12 mouse cellular contexts compared by ENCODE assay signal in the genomic region with DNA sequence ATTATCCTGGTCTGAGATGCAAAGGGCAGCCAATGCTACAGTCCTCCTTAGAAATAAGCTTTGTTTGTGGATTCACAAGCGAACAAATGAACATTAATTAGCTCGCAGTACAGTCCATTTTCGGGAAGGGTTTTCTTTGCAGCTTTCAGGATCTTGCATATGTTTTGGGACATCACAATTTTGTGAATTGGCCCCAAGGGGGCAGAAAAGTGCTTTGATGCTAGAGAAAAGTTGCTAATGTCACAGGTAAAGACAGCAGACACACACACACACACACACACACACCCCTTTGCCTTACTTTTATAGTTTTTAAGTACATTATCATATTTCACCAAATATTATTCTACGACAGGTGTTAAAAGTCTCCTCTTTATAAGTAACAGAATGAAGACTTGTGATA.
A peak's percentile ranks its signal among the peaks of the same experiment; 100 is the strongest.
DNase-seq lines count a peak whose midpoint lies in the region; ATAC-seq and TF ChIP-seq lines count a peak whose summit lies in the region.
"Had no signal": no experiment of that assay in that cellular context is flagged by ENCODE, and none has a peak within 500 bp of the region (broad histone marks: within the 10 kb centered on the region; RNA-seq: fewer than 3 reads in every experiment).

No protein-coding gene starts in this region.

- H3K36me3 ChIP-seq in liver, postnatal 0 days (replicated peaks; ENCODE audit: insufficient read depth, low read length), result no peaks in the 10 kb centered on the region
- H3K36me3 ChIP-seq in liver, embryonic 12.5 days, result no peaks in the 10 kb centered on the region
- H3K36me3 ChIP-seq in hindbrain, embryonic 16.5 days (ENCODE audit: control insufficient read depth, insufficient read depth, low read length), result no peaks in the 10 kb centered on the region
- H3K36me3 ChIP-seq: liver, embryonic 13.5 days; midbrain, embryonic 10.5 days had no signal

- ATAC-seq in liver, postnatal 0 days, result no peak
- no peak for ATAC-seq in liver, embryonic 12.5 days
- no peak for ATAC-seq in Patski
- ATAC-seq in hindbrain, embryonic 16.5 days, result no peak
- ATAC-seq: inflammation-experienced regulatory T-cells, adult 6 months had no signal

- WGBS in liver, postnatal 0 days (ENCODE audit: insufficient replicate concordance), result 78% methylated on average over 4 of the region's 4 CpGs
- 60% methylated on average over 4 of the region's 4 CpGs for WGBS in liver, embryonic 12.5 days (ENCODE audit: insufficient replicate concordance)
- WGBS in hindbrain, embryonic 16.5 days, result 68% methylated on average over 4 of the region's 4 CpGs

- H3K4me3 ChIP-seq in liver, postnatal 0 days (ENCODE audit: low read depth, low read length), result no peak overlapping the region
- H3K4me3 ChIP-seq in liver, embryonic 12.5 days, result no peak overlapping the region
- no peak overlapping the region for H3K4me3 ChIP-seq in hindbrain, embryonic 16.5 days (ENCODE audit: low read length)
- H3K4me3 ChIP-seq: liver, embryonic 13.5 days; midbrain, embryonic 10.5 days had no signal

- in situ Hi-C loops in Patski (cut with MboI; ENCODE audit: low pct_unique_long_range_greater_than_20kb), result loop anchor here (5.0 to 10.0 kb wide), 3 partner anchors 56 to 174 kb away; a partner anchor contains a TSS

- H3K27ac ChIP-seq in liver, postnatal 0 days (ENCODE audit: low read depth), result no peak overlapping the region
- H3K27ac ChIP-seq in liver, embryonic 12.5 days, result no peak overlapping the region
- no peak overlapping the region for H3K27ac ChIP-seq in hindbrain, embryonic 16.5 days (ENCODE audit: low read depth, low read length)
- H3K27ac ChIP-seq: liver, embryonic 13.5 days; midbrain, embryonic 10.5 days had no signal

- DNase-seq in heart, adult 8-10 months (ENCODE audit: low spot score), result peak; percentile 27
- no peak for DNase-seq in heart, postnatal 25 days (ENCODE audit: low spot score)
- DNase-seq in liver, postnatal 0 days, result no peak
- no peak for DNase-seq in Patski (ENCODE audit: low read depth, low spot score)
- DNase-seq in kidney, postnatal 14 days, result peak; percentile 34
- DNase-seq in spleen, postnatal 4 days (ENCODE audit: low spot score in 2 of 2), result no peak
- DNase-seq: layer of hippocampus, postnatal 36 days; liver, embryonic 13.5 days had no signal

- H3K9me3 ChIP-seq in liver, postnatal 0 days (ENCODE audit: low read length), result no peaks in the 10 kb centered on the region
- no peaks in the 10 kb centered on the region for H3K9me3 ChIP-seq in liver, embryonic 12.5 days (replicated peaks)
- no peaks in the 10 kb centered on the region for H3K9me3 ChIP-seq in hindbrain, embryonic 16.5 days (ENCODE audit: control insufficient read depth, low read length)
- H3K9me3 ChIP-seq: liver, embryonic 13.5 days; midbrain, embryonic 10.5 days had no signal

- H3K4me2 ChIP-seq in liver, postnatal 0 days (ENCODE audit: low read depth, low read length), result no peak overlapping the region
- H3K4me2 ChIP-seq in liver, embryonic 12.5 days, result no peak overlapping the region
- H3K4me2 ChIP-seq in hindbrain, embryonic 16.5 days (ENCODE audit: low read length), result no peak overlapping the region
- H3K4me2 ChIP-seq: liver, embryonic 13.5 days had no signal

- H3K27me3 ChIP-seq in liver, postnatal 0 days (ENCODE audit: insufficient read depth, low read length), result no peaks in the 10 kb centered on the region
- H3K27me3 ChIP-seq in liver, embryonic 12.5 days (replicated peaks), result no peaks in the 10 kb centered on the region
- H3K27me3 ChIP-seq in Patski, result no peaks in the 10 kb centered on the region
- H3K27me3 ChIP-seq in hindbrain, embryonic 16.5 days (replicated peaks; ENCODE audit: control insufficient read depth, insufficient read depth, low read length), result no peaks in the 10 kb centered on the region
- H3K27me3 ChIP-seq: liver, embryonic 13.5 days had no signal

- no peak for TF ChIP-seq EP300 in liver, postnatal 0 days (IDR thresholded peaks at IDR 0.05; ENCODE audit: low read depth)

- CTCF ChIA-PET in Patski (lab: Charles Lee), result interaction anchor here (0.7 to 2.5 kb wide), 9 partner anchors 13 to 176 kb away, joined by 3 to 11 read pairs (median 5); a partner anchor contains a TSS

- peak; percentile 21; the same call in 1 of the 2 replicates for TF ChIP-seq CTCF in liver, postnatal 0 days (IDR thresholded peaks at IDR 0.05; ENCODE audit: low read depth)
- peak; percentile 58 for TF ChIP-seq CTCF in Patski (IDR thresholded peaks at IDR 0.05)

- POLR2A ChIA-PET in Patski (lab: Charles Lee), result interaction anchor here (0.6 kb wide), 1 partner anchor 229 kb away, joined by 4 read pairs; no protein-coding TSS in a partner anchor

- no peak overlapping the region for H3K9ac ChIP-seq in liver, postnatal 0 days (replicated peaks)
- no peak overlapping the region for H3K9ac ChIP-seq in liver, embryonic 12.5 days
- H3K9ac ChIP-seq in hindbrain, embryonic 16.5 days (ENCODE audit: low read depth, low read length), result no peak overlapping the region
- H3K9ac ChIP-seq: liver, embryonic 13.5 days had no signal

- H3K4me1 ChIP-seq in liver, postnatal 0 days (ENCODE audit: insufficient read depth), result no peaks in the 10 kb centered on the region
- H3K4me1 ChIP-seq in liver, embryonic 12.5 days, result no peaks in the 10 kb centered on the region
- H3K4me1 ChIP-seq in hindbrain, embryonic 16.5 days (ENCODE audit: control insufficient read depth, insufficient read depth, low read depth, low read length), result peaks cover 8% of the 10 kb centered on the region
- H3K4me1 ChIP-seq: liver, embryonic 13.5 days had no signal

- intact Hi-C loops in heart, postnatal 25 days (cut with DNase I), result loop anchor here (1.0 kb wide), 1 partner anchor 176 kb away; no protein-coding TSS in a partner anchor

Comparison
In these comparisons a context has a peak if more than half of its experiments do, and no peak if none do; other contexts are left out.
1. DNase-seq: peak in heart, adult 8-10 months (single experiment) and kidney, postnatal 14 days (single experiment); none in heart, postnatal 25 days (single experiment), liver, postnatal 0 days (single experiment), Patski (single experiment) and spleen, postnatal 4 days (0 of 2).